Mouse (Mus musculus) lung, adult 18-20 months (tissue): ENCODE data around the gene Armcx1.
"Not testable (repeated sequence)": the region's sequence is repeated elsewhere in the genome, so short reads cannot be mapped to it uniquely, and the experiment has no call there.

Experiments used
- DNase-seq, 2 experiments: peaks; one replicate each; pipeline ENCODE4 v3.0.0; 2022; ENCODE audit warnings: mixed read lengths in 2 of 2

Gene Armcx1

DNA sequence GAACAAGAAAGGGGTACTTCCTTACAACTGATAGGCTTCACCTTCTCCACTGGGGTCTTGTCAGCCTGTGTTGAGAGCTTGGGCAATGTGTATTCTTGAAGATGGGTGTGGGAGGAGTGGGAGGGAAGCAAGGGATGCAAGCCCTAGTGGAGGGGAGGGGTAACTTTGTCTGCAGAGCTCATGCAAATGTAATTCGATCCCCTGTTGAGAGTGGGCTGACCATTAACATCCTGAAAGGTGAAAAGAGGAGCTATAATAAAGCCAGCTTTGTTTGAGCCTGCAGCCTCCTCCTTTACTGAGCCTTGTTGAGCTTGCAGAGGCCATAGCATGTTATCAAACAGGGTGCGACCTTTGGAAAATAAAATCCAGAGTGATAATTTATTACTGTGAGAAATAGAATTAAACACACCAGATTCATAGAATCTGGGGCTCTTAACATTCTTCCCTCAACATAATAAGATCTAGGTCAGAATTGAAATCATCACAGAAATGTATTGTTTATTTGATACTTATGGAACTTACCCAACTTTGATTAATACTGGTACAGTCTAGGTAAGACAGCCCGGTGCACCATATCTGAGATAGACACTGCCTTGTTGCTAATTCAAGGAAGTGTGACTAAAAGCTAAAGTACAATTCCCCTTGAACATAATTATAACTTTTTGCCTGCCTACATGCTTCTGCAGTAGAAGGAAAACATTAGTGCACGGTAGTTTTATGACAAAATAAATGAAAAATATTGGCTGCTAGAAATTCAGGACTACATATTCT is 45.9 kb downstream of the Armcx1 start:
- not testable (repeated sequence) for DNase-seq
